Mouse (Mus musculus): ENCODE data around the gene Ndufa4l2.

The Ndufa4l2 gene

GRCm38 (mm10) chr10:127526681-127527080 is 11.9 kb downstream of the Ndufa4l2 start:
- peak; percentile 56 for DNase-seq (ENCODE audit: low spot score)

- no peak for DNase-seq (ENCODE audit: low spot score)
These were observed 12.7 kb downstream of the Ndufa4l2 start for GRCm38 (mm10) chr10:127527481-127527880.

GRCm38 (mm10) chr10:127530945-127531344 is 16.2 kb downstream of the Ndufa4l2 start:
- DNase-seq (ENCODE audit: low spot score): no peak

GRCm38 (mm10) chr10:127531548-127531947 is 16.8 kb downstream of the Ndufa4l2 start:
- no peak for DNase-seq (ENCODE audit: low spot score)

GRCm38 (mm10) chr10:127534036-127534928 is 19.5 kb downstream of the Ndufa4l2 start, which contains the start of gene Nxph4:
TSS of gene Nxph4 (minus strand) at chr10:127534559.
- no peak for DNase-seq (ENCODE audit: low spot score)

- DNase-seq (ENCODE audit: low spot score): no peak
These were observed 20.2 kb downstream of the Ndufa4l2 start for GRCm38 (mm10) chr10:127534929-127535384.

- DNase-seq (ENCODE audit: low spot score): no peak
These were observed 22.0 kb downstream of the Ndufa4l2 start for GRCm38 (mm10) chr10:127536586-127537314.

- DNase-seq (ENCODE audit: low spot score): peak; percentile 59
These were observed 23.3 kb downstream of the Ndufa4l2 start for GRCm38 (mm10) chr10:127537854-127538583.

GRCm38 (mm10) chr10:127541510-127541909 is 26.7 kb downstream of the Ndufa4l2 start:
- no peak for DNase-seq (ENCODE audit: low spot score)

GRCm38 (mm10) chr10:127542084-127542483 is 27.3 kb downstream of the Ndufa4l2 start:
- DNase-seq (ENCODE audit: low spot score): no peak

- DNase-seq (ENCODE audit: low spot score): no peak
These were observed 28.0 kb downstream of the Ndufa4l2 start for GRCm38 (mm10) chr10:127542720-127543119.

- DNase-seq (ENCODE audit: low spot score): no peak
These were observed 29.1 kb downstream of the Ndufa4l2 start for GRCm38 (mm10) chr10:127543916-127544315.

GRCm38 (mm10) chr10:127544375-127544774 is 29.6 kb downstream of the Ndufa4l2 start:
- no peak for DNase-seq (ENCODE audit: low spot score)

GRCm38 (mm10) chr10:127546505-127546904 is 31.7 kb downstream of the Ndufa4l2 start:
- no peak for DNase-seq (ENCODE audit: low spot score)

- no peak for DNase-seq (ENCODE audit: low spot score)
These were observed 33.5 kb downstream of the Ndufa4l2 start for GRCm38 (mm10) chr10:127548236-127548635.

- DNase-seq (ENCODE audit: low spot score): no peak
These were observed 35.1 kb downstream of the Ndufa4l2 start for GRCm38 (mm10) chr10:127549892-127550291.

- no peak for DNase-seq (ENCODE audit: low spot score)
These were observed 40.9 kb downstream of the Ndufa4l2 start for GRCm38 (mm10) chr10:127555703-127556102.

- no peak for DNase-seq (ENCODE audit: low spot score)
These were observed 42.6 kb downstream of the Ndufa4l2 start for GRCm38 (mm10) chr10:127557397-127557796.

GRCm38 (mm10) chr10:127561145-127561544 is 46.4 kb downstream of the Ndufa4l2 start:
- no peak for DNase-seq (ENCODE audit: low spot score)

GRCm38 (mm10) chr10:127563840-127564239 is 49.1 kb downstream of the Ndufa4l2 start:
- no peak for DNase-seq (ENCODE audit: low spot score)

- no peak for DNase-seq (ENCODE audit: low spot score)
These were observed 49.5 kb downstream of the Ndufa4l2 start for GRCm38 (mm10) chr10:127564301-127564700.
